Mouse (Mus musculus): Measurements from ENCODE around the gene Cenpt. TPM values are rescaled to one million over a fixed set of nuclear protein-coding genes. Genes with fewer than 3 reads are reported as not detected.
"Not testable (repeated sequence)": the region's sequence is repeated elsewhere in the genome, so short reads cannot be mapped to it uniquely, and the experiment has no call there.

Cenpt gene
- polyA plus RNA-seq, 1 experiment from 2014 or later = 45.7 TPM

- Histone ChIP-seq H3K36me3 (ENCODE audit: control insufficient read depth, insufficient read depth, low read length) (peaks cover 37% of the 10 kb centered on the region), H3K4me2 (no peak overlapping the region), H3K9ac (ENCODE audit: low read depth, low read length) (peak overlapping the region; percentile 34; the same call in 1 of the 2 replicates), H3K27ac (ENCODE audit: low read depth, low read length) (peak overlapping the region; percentile 62; the same call in 1 of the 2 replicates), H3K9me3 (replicated peaks; ENCODE audit: control insufficient read depth, low read length) (no peaks in the 10 kb centered on the region), H3K4me3 (ENCODE audit: low read depth, low read length) (no peak overlapping the region), H3K27me3 (ENCODE audit: control insufficient read depth, insufficient read depth, low read length) (no peaks in the 10 kb centered on the region), H3K4me1 (ENCODE audit: control insufficient read depth, insufficient read depth, low read length) (peaks cover 6% of the 10 kb centered on the region)
- ATAC-seq (replicated peaks; ENCODE audit: insufficient number of reproducible peaks, low FRiP score, low TSS enrichment) = 0 out of 2 replicates have a peak, but pooled peaks have one; percentile 9
- WGBS (ENCODE audit: insufficient replicate concordance) = 75% methylated on average over 11 of the region's 11 CpGs
Measured at GRCm38 (mm10) chr8:105846678-105847077, 6.4 kb downstream of the Cenpt start.

- 89% methylated on average over 5 of the region's 5 CpGs for WGBS (ENCODE audit: insufficient replicate concordance)
- no peak overlapping the region for H3K4me2 ChIP-seq
- H3K4me3 ChIP-seq (ENCODE audit: low read depth, low read length) = no peak overlapping the region
- H3K9me3 ChIP-seq (replicated peaks; ENCODE audit: control insufficient read depth, low read length) = no peaks in the 10 kb centered on the region
- no peaks in the 10 kb centered on the region for H3K4me1 ChIP-seq (ENCODE audit: control insufficient read depth, insufficient read depth, low read length)
- H3K9ac ChIP-seq (ENCODE audit: low read depth, low read length) = no peak overlapping the region
- no peaks in the 10 kb centered on the region for H3K27me3 ChIP-seq (ENCODE audit: control insufficient read depth, insufficient read depth, low read length)
- no peak overlapping the region for H3K27ac ChIP-seq (ENCODE audit: low read depth, low read length)
- ATAC-seq (replicated peaks; ENCODE audit: insufficient number of reproducible peaks, low FRiP score, low TSS enrichment) = no peak
- H3K36me3 ChIP-seq (ENCODE audit: control insufficient read depth, insufficient read depth, low read length) = peaks cover 6% of the 10 kb centered on the region
Measured at GRCm38 (mm10) chr8:105839209-105839608, 13.9 kb downstream of the Cenpt start.

DNA sequence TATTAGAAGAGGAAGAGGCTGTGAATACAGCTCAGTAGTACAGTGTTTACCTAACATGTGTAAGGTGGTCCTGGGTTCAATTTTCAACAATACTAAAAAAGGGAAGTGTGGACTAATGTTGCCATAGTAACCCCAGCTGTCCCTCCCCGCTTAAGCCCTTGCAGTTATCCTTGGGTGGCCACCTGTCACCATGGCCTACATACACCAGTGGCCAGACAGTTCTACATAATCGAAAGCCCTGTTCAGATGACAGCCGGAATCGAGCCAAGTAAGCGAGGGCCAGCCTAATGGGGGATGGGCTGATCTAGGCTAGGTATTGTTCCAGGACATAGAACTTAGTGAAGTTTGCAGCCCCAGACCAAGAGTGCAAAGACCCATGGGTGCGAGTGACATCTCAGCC, 16.1 kb downstream of the Cenpt start:
- Histone ChIP-seq H3K9ac (ENCODE audit: low read depth, low read length) (no peak overlapping the region), H3K27me3 (ENCODE audit: control insufficient read depth, insufficient read depth, low read length) (no peaks in the 10 kb centered on the region), H3K9me3 (replicated peaks; ENCODE audit: control insufficient read depth, low read length) (no peaks in the 10 kb centered on the region), H3K4me2 (no peak overlapping the region), H3K27ac (ENCODE audit: low read depth, low read length) (no peak overlapping the region), H3K36me3 (ENCODE audit: control insufficient read depth, insufficient read depth, low read length) (no peaks in the 10 kb centered on the region), H3K4me3 (ENCODE audit: low read depth, low read length) (no peak overlapping the region), H3K4me1 (ENCODE audit: control insufficient read depth, insufficient read depth, low read length) (no peaks in the 10 kb centered on the region)
- no peak for ATAC-seq (replicated peaks; ENCODE audit: insufficient number of reproducible peaks, low FRiP score, low TSS enrichment)
- WGBS (ENCODE audit: insufficient replicate concordance) = 83% methylated on average over 6 of the region's 6 CpGs

DNA sequence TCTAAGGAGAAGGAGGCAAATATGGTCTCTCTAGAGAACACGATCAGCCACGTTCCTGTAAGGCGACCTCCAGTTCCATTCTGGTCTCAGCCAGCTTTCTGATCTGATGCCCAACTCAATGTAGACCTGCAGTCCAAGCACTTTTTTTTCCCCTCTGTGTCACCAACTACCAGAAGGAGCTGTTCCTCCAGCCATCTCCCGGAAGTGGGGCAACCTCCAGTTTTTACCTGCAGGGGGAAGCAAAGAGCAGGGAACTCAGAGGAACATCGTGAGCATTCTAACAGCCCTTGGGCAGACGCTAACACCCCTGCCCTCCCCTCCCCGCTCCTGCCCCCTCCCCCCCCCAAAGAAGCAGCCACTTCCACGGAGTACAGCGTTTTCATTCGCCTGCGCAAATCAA, 17.8 kb downstream of the Cenpt start:
- Histone ChIP-seq H3K4me3 (ENCODE audit: low read depth, low read length) (no peak overlapping the region), H3K4me2 (no peak overlapping the region), H3K4me1 (ENCODE audit: control insufficient read depth, insufficient read depth, low read length) (no peaks in the 10 kb centered on the region), H3K9me3 (replicated peaks; ENCODE audit: control insufficient read depth, low read length) (no peaks in the 10 kb centered on the region), H3K27me3 (ENCODE audit: control insufficient read depth, insufficient read depth, low read length) (no peaks in the 10 kb centered on the region), H3K36me3 (ENCODE audit: control insufficient read depth, insufficient read depth, low read length) (no peaks in the 10 kb centered on the region), H3K9ac (ENCODE audit: low read depth, low read length) (no peak overlapping the region), H3K27ac (ENCODE audit: low read depth, low read length) (no peak overlapping the region)
- WGBS (ENCODE audit: insufficient replicate concordance) = 28% methylated on average over 11 of the region's 11 CpGs
- no peak for ATAC-seq (replicated peaks; ENCODE audit: insufficient number of reproducible peaks, low FRiP score, low TSS enrichment)

GRCm38 (mm10) chr8:105833740-105834139, 19.3 kb downstream of the Cenpt start:
- not testable (repeated sequence) for ATAC-seq (replicated peaks; ENCODE audit: insufficient number of reproducible peaks, low FRiP score, low TSS enrichment); H3K9me3 ChIP-seq (replicated peaks; ENCODE audit: control insufficient read depth, low read length); H3K36me3 ChIP-seq (ENCODE audit: control insufficient read depth, insufficient read depth, low read length); H3K9ac ChIP-seq (ENCODE audit: low read depth, low read length); H3K4me1 ChIP-seq (ENCODE audit: control insufficient read depth, insufficient read depth, low read length); H3K4me3 ChIP-seq (ENCODE audit: low read depth, low read length); H3K27me3 ChIP-seq (ENCODE audit: control insufficient read depth, insufficient read depth, low read length); H3K27ac ChIP-seq (ENCODE audit: low read depth, low read length); H3K4me2 ChIP-seq
- 73% methylated on average over 2 of the region's 2 CpGs for WGBS (ENCODE audit: insufficient replicate concordance)

DNA sequence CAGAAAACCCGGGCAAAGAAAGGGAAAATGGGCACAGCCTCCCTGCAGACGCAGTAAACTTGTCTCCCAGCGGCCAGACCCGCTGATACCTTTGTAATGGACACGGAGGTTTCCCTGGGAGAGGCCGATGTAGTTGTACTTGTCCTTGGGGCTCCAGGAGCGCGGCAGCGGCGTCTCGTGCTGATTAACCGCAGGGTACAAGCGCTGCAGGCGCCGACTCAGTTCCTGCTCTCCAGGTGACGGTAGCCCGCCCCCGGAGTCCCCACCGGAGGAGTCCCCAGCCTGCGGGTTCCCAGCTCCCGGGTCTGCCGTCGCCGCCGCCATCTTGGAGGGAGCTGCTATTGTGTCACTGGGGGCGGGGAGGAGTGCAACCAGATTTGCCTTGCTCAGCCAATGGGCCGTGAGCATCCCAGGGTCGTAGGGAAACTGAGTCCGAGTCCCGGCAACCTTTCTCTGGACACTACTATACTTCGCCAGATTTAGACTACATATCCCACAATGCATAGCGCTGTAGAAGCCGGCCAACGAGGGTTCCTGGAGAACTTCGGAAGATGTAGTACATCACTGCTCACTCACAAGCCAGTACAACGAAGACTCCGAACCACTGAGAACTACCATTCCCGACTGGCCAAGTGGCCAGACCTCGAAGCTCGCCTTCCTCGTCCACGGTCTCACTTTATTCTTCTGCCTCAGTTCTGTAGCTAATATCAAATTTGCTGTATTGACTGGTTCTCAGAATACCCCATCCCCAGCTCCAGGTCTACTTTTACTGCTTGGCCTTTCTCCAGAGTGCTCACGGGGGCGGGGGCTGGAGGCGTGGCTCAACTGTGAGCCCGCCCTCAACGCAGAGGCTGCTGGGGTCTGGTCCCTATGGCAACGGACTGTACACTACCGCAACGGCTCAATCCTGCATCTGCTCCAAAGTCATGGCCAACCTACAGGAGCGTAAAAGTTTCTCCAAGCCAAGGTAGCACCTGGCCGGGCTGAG, 25.9 kb downstream of the Cenpt start, which contains the start of the genes Ranbp10 and Tsnaxip1:
Gene Ranbp10, minus strand, starts transcription at position 490 of the 988 bp plus-strand sequence.
Gene Tsnaxip1, plus strand, starts transcription at position 871 of the 988 bp plus-strand sequence.
- peak within 1 kb of the TSS; percentile 60 for H3K27ac ChIP-seq (ENCODE audit: low read depth, low read length)
- no peaks in the 10 kb centered on the region for H3K27me3 ChIP-seq (ENCODE audit: control insufficient read depth, insufficient read depth, low read length)
- whole genome bisulfite sequencing (ENCODE audit: insufficient replicate concordance) = under 1% methylated on average over 52 of the region's 52 CpGs
- ATAC-seq (replicated peaks; ENCODE audit: insufficient number of reproducible peaks, low FRiP score, low TSS enrichment) = peak; percentile 97
- H3K4me2 ChIP-seq = peak within 1 kb of the TSS; percentile 90
- H3K4me3 ChIP-seq (ENCODE audit: low read depth, low read length) = peak within 1 kb of the TSS; percentile 99
- peaks cover 2% of the 10 kb centered on the region for H3K36me3 ChIP-seq (ENCODE audit: control insufficient read depth, insufficient read depth, low read length)
- peaks cover 7% of the 10 kb centered on the region for H3K4me1 ChIP-seq (ENCODE audit: control insufficient read depth, insufficient read depth, low read length)
- H3K9ac ChIP-seq (ENCODE audit: low read depth, low read length) = peak within 1 kb of the TSS; percentile 93
- no peaks in the 10 kb centered on the region for H3K9me3 ChIP-seq (replicated peaks; ENCODE audit: control insufficient read depth, low read length)

- Histone ChIP-seq H3K27me3 (ENCODE audit: control insufficient read depth, insufficient read depth, low read length) (no peaks in the 10 kb centered on the region), H3K4me2 (peak overlapping the region; percentile 90), H3K4me1 (ENCODE audit: control insufficient read depth, insufficient read depth, low read length) (peaks cover 7% of the 10 kb centered on the region), H3K36me3 (ENCODE audit: control insufficient read depth, insufficient read depth, low read length) (peaks cover 8% of the 10 kb centered on the region), H3K9ac (ENCODE audit: low read depth, low read length) (peak overlapping the region; percentile 93), H3K9me3 (replicated peaks; ENCODE audit: control insufficient read depth, low read length) (no peaks in the 10 kb centered on the region), H3K4me3 (ENCODE audit: low read depth, low read length) (peak overlapping the region; percentile 99), H3K27ac (ENCODE audit: low read depth, low read length) (peak overlapping the region; percentile 60; the same call in 1 of the 2 replicates)
- ATAC-seq (replicated peaks; ENCODE audit: insufficient number of reproducible peaks, low FRiP score, low TSS enrichment) = no peak
- WGBS (ENCODE audit: insufficient replicate concordance) = 4% methylated on average over 4 of the region's 4 CpGs
Measured at GRCm38 (mm10) chr8:105826379-105826778, 26.7 kb downstream of the Cenpt start.

DNA sequence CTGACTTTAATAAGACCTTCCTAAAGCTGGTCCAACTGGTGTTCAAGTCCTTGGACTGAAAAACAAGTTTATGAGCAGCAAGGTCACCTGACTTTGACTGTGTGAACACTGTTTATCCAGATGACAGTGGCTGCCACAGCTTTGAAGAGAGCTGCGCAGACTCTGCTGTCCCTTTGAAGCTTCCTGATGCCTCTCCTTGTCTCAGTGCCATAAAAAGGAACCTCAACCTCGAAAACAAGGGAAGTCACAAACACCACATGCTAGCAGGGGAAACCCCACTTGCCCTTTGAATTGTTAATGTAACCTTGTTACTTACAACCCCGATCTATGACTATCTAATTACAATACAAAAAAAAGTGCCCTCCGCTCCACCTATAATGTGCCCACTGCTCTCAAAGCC, 27.6 kb downstream of the Cenpt start:
- WGBS (ENCODE audit: insufficient replicate concordance) = 83% methylated on average over 4 of the region's 4 CpGs

More for the DNA sequence above, 27.6 kb downstream of the Cenpt start:
- no peaks in the 10 kb centered on the region for H3K9me3 ChIP-seq (replicated peaks; ENCODE audit: control insufficient read depth, low read length)
- peak overlapping the region; percentile 90 for H3K4me2 ChIP-seq
- H3K27me3 ChIP-seq (ENCODE audit: control insufficient read depth, insufficient read depth, low read length) = no peaks in the 10 kb centered on the region
- peak overlapping the region; percentile 99 for H3K4me3 ChIP-seq (ENCODE audit: low read depth, low read length)
- ATAC-seq (replicated peaks; ENCODE audit: insufficient number of reproducible peaks, low FRiP score, low TSS enrichment) = no peak
- peak overlapping the region; percentile 93 for H3K9ac ChIP-seq (ENCODE audit: low read depth, low read length)
- H3K36me3 ChIP-seq (ENCODE audit: control insufficient read depth, insufficient read depth, low read length) = peaks cover 14% of the 10 kb centered on the region
- H3K4me1 ChIP-seq (ENCODE audit: control insufficient read depth, insufficient read depth, low read length) = peaks cover 9% of the 10 kb centered on the region
- H3K27ac ChIP-seq (ENCODE audit: low read depth, low read length) = no peak overlapping the region
